Mouse (Mus musculus): Measurements from ENCODE around the gene Nlrp6. TPM values are rescaled to one million over a fixed set of nuclear protein-coding genes. Genes with fewer than 3 reads are reported as not detected.
A peak's percentile ranks its signal among the peaks of the same experiment; 100 is the strongest.

Nlrp6 gene
- polyA plus RNA-seq, 1 experiment = not detected

DNA sequence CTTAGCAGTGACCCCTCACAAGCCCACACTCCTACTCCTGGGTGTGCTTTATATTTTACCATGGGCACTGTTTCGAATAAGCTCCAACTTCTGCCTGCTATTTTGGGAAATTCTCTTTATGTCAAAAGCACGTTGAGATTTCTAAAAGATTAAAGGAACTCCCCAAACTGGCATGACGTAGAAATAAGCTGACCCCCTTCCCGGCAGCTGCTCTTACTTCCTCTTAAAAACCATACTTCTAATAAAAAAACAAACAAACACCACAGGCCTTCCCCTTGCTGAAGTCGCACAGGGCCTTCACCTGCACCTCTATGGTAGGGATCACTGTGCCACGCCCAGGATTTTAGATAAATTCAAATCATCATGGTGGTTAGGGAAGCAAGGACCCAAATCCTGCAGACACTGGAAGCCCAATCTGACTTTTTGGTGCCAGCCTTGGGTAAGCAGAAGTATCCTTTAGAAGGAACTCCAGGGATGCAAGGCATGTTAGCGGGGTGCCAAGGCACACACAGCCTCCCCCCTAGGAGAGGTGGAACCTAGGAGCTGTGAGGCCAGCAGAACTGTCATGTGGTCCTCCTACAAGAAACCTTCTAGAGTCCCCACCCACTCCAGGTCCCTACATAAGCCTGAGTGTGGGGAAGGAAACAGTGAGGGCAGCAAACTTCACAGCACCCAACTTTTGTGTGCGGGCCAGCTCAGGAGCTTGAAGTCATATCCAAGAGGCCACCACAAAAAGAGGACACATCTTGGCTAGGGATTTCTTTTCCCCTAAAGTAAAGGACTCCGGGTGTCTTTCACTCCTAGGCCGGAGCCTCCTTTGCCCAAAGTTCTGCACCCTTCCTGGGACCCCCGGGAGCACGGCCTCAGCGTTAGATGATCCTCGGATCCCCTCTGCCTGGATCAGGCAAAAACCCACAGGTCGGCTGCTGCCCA lies 33.4 kb downstream of the Nlrp6 start:
- H3K4me1 ChIP-seq (ENCODE audit: control insufficient read depth, insufficient read depth, low read length) = peaks cover 13% of the 10 kb centered on the region
- no peak overlapping the region for H3K27ac ChIP-seq (ENCODE audit: insufficient read depth, low read length)
- TF ChIP-seq POLR2A (IDR thresholded peaks at IDR 0.05; ENCODE audit: low read depth, low read length) = peak; percentile 42; the same call in 1 of the 2 replicates
- no peak for TF ChIP-seq CTCF (IDR thresholded peaks at IDR 0.05; ENCODE audit: borderline replicate concordance, insufficient read depth, low read length)
- peak overlapping the region; percentile 94 for H3K4me3 ChIP-seq (ENCODE audit: insufficient read depth, low read length)

DNA sequence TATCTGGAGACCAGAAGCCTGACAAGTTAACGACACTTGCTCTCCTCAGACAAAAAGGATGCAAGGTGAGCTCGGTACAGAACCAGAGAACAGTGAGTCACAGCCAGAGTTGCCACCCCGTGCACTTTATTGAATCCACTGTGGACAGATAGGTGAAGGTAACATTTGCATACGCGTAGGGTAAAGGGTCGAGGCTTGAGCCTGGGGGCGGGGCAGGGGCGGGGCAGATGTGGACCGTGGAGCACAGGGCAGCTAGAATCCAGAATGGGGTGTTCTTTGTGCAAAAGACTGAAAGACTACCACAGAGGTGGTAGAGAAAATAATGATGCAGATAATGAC lies 34.0 kb downstream of the Nlrp6 start:
- Histone ChIP-seq H3K4me3 (ENCODE audit: insufficient read depth, low read length) (peak overlapping the region; percentile 94), H3K27ac (ENCODE audit: insufficient read depth, low read length) (no peak overlapping the region), H3K4me1 (ENCODE audit: control insufficient read depth, insufficient read depth, low read length) (peaks cover 13% of the 10 kb centered on the region)
- TF ChIP-seq POLR2A (IDR thresholded peaks at IDR 0.05; ENCODE audit: low read depth, low read length) (no peak; the same call in 1 of the 2 replicates), CTCF (IDR thresholded peaks at IDR 0.05; ENCODE audit: borderline replicate concordance, insufficient read depth, low read length) (no peak)

DNA sequence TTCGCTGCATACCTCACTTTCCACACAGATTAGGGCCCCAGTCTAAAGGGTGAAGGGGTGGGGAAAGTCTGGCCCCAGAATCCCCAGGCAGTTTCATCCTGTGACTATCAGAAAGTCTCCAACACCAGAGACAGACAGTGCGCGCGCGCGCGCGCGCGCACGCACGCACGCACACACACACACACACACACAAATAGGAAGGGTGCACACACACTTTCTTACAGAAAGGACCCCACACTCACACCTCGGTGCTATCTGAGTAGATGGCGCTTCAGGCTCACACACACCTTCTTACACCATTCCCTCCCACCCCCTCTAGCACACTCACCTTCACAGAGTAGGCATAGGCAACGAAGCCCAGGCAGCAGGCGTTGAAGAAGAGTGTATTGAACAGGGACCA lies 34.6 kb downstream of the Nlrp6 start:
- peak overlapping the region; percentile 98 for H3K27ac ChIP-seq (ENCODE audit: insufficient read depth, low read length)
- H3K4me3 ChIP-seq (ENCODE audit: insufficient read depth, low read length) = peak overlapping the region; percentile 94
- no peak for TF ChIP-seq CTCF (IDR thresholded peaks at IDR 0.05; ENCODE audit: borderline replicate concordance, insufficient read depth, low read length)
- peaks cover 13% of the 10 kb centered on the region for H3K4me1 ChIP-seq (ENCODE audit: control insufficient read depth, insufficient read depth, low read length)

DNA sequence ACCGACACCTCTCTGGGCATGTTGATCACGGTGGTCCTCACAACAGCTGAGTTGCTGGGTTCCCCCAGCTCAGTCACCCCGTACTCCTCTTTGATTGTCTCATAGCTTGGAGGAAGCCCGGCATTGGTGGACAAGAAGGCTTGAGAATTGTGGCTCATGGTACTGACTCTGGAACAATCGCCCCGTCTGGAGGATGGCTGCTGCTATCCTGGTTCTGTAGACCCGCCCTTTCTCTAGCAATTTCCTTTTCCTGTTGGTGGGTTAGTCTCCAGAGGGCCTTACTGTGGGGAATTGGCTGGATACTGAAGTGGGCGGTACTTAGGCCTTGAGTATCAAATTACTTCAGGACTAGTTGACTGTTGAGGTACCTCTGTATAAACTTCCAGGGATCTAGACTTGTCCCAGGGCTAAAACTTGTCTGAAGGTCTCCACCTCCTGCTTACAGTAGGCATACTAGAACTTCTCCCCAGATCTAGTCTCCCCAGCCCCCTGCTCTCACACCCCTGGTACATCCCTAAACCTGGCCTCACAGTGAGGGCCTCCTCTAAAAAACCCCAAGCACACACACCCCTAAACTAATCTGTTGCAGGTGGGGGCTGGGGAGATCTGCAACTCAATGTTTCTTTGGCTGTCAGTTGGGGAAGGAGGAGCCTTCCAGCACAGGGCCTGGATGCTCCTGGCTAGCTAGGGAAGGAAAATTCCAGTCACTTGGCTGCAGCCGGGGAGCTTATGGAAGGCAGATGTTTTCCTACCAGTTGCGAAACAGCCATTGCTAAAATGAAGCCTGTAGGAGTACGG lies 35.3 kb downstream of the Nlrp6 start, which contains the start of the genes Gm45717 and Ifitm2:
Gene Gm45717 (minus strand): TSS at position 180 of the 798 bp plus-strand sequence.
Gene Ifitm2 (minus strand): TSS at position 230 of the 798 bp plus-strand sequence.
- H3K27ac ChIP-seq (ENCODE audit: insufficient read depth, low read length) = peak within 1 kb of the TSS; percentile 98
- TF ChIP-seq POLR2A (IDR thresholded peaks at IDR 0.05; ENCODE audit: low read depth, low read length) (peak; percentile 93), CTCF (IDR thresholded peaks at IDR 0.05; ENCODE audit: borderline replicate concordance, insufficient read depth, low read length) (no peak)
- H3K4me1 ChIP-seq (ENCODE audit: control insufficient read depth, insufficient read depth, low read length) = peaks cover 8% of the 10 kb centered on the region
- peak within 1 kb of the TSS; percentile 94 for H3K4me3 ChIP-seq (ENCODE audit: insufficient read depth, low read length)

DNA sequence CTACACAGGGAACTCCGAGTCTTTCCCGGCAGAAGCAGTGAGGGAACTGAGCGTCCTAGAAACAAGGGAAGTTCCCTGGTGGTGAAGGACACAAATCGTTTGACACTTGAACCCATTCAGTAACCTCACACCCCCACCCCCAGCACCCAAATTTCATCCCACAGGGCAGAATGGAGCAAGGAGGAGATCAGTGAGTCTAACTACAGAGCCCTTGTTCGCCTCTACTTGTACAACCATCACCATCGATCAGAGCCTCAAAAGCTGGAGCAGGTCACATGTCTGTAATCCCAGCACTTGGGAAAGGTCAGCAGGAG lies 35.8 kb downstream of the Nlrp6 start:
- no peak for TF ChIP-seq CTCF (IDR thresholded peaks at IDR 0.05; ENCODE audit: borderline replicate concordance, insufficient read depth, low read length)
- TF ChIP-seq POLR2A (IDR thresholded peaks at IDR 0.05; ENCODE audit: low read depth, low read length) = 0 out of 2 replicates have a peak, but pooled peaks have one; percentile 56
- Histone ChIP-seq H3K27ac (ENCODE audit: insufficient read depth, low read length) (peak overlapping the region; percentile 98), H3K4me1 (ENCODE audit: control insufficient read depth, insufficient read depth, low read length) (peaks cover 3% of the 10 kb centered on the region), H3K4me3 (ENCODE audit: insufficient read depth, low read length) (no peak overlapping the region)

DNA sequence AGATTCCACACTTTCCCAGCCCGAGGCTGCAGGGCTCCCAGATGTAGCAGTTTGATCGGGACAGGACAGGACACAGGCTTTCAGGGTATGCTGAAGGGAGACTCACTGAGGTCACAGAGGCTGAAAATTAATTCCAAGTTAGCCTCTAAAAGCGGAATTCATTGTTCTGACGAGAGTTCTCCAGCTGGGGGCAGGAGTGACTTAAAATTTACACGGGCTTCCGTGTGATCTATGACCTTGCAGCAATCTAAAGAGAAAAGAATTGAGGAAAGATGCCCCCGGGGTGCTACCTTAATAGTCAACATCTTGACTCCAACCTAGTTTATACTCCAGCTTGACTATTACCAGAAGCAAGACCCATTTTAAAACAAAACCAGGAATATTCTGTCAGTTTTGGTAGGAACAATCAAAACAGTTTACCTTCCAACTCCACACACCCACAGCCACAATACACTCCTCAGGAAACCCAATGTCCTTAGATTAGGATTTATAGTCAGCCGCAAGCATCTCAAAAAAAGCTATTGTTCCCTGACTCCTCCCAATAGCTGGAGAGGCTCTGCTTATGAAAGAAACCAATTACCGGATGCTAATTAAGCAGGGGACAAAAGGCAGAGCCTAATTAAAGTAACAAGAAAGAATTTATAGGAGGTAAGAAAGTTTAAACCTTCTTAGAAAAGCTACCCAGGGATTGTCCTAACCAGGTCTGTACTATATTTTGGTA lies 38.6 kb downstream of the Nlrp6 start:
- Histone ChIP-seq H3K27ac (ENCODE audit: insufficient read depth, low read length) (peak overlapping the region; percentile 20; the same call in 1 of the 2 replicates), H3K4me1 (ENCODE audit: control insufficient read depth, insufficient read depth, low read length) (no peaks in the 10 kb centered on the region; the same call in 1 of the 2 replicates), H3K4me3 (ENCODE audit: insufficient read depth, low read length) (no peak overlapping the region)
- TF ChIP-seq CTCF (IDR thresholded peaks at IDR 0.05; ENCODE audit: borderline replicate concordance, insufficient read depth, low read length) (no peak), POLR2A (IDR thresholded peaks at IDR 0.05; ENCODE audit: low read depth, low read length) (no peak)

DNA sequence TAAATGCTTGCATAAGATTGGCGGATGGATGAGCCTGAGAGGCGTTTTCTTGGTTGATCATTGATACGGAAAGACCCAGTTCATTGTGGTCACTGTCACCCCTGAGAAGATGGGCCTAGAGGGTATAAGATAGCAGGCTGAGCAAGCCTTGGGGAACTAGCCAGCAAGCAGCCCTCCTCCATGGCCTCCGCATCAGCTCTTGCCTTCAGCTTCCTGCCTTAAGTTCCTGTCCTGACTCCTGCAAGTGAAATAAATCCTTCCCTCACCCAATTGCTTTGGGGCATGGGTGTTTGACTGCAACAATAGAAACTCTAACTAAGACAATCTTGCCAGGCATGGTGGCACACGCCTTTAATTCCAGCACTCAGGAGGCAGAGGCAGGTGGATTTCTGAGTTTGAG lies 39.3 kb downstream of the Nlrp6 start:
- TF ChIP-seq CTCF (IDR thresholded peaks at IDR 0.05; ENCODE audit: borderline replicate concordance, insufficient read depth, low read length) = no peak
- TF ChIP-seq POLR2A (IDR thresholded peaks at IDR 0.05; ENCODE audit: low read depth, low read length) = no peak
- H3K4me3 ChIP-seq (ENCODE audit: insufficient read depth, low read length) = no peak overlapping the region
- no peak overlapping the region for H3K27ac ChIP-seq (ENCODE audit: insufficient read depth, low read length)
- no peaks in the 10 kb centered on the region; the same call in 1 of the 2 replicates for H3K4me1 ChIP-seq (ENCODE audit: control insufficient read depth, insufficient read depth, low read length)

DNA sequence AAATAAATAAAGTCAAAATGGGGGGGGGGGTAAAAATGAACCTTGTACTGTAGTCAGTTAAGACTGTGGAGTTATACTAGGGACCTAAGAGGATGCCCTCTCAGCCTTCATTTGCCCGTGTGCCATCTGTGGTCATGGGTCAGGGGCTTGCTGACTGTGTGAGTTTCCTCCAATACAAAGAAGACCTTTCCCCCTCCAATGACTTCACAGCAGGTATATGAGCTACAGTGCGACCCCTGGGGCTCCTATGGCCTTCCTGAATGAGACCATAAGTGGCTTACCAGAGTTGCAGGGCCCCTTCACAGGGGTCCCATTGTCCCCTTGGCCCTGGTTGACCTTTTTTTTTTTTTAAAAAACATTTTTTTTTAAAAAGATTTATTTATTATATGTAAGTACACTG lies 40.7 kb downstream of the Nlrp6 start:
- H3K27ac ChIP-seq (ENCODE audit: insufficient read depth, low read length) = no peak overlapping the region
- H3K4me3 ChIP-seq (ENCODE audit: insufficient read depth, low read length) = no peak overlapping the region
- TF ChIP-seq POLR2A (IDR thresholded peaks at IDR 0.05; ENCODE audit: low read depth, low read length) (no peak), CTCF (IDR thresholded peaks at IDR 0.05; ENCODE audit: borderline replicate concordance, insufficient read depth, low read length) (no peak)
- H3K4me1 ChIP-seq (ENCODE audit: control insufficient read depth, insufficient read depth, low read length) = no peaks in the 10 kb centered on the region; the same call in 1 of the 2 replicates

DNA sequence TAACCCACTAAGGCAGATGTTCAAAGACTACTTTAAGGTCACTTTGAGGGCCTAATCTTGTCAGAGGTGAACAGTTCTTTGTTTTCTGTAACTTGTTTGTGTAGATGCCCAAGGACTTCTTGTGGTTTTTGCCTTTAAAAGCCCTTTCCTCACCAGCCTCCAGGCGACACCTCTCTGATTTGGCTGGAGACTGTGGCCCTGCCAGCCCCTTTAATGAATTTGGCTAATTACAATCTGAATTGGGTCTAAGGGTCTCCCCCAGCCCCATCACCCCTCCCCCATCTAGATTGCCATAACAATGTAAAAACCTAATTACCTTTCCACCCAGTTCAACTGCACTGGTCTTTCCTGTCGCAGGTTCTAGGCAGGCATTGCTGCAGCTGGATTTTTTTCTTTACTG lies 42.0 kb downstream of the Nlrp6 start:
- Histone ChIP-seq H3K4me1 (ENCODE audit: control insufficient read depth, insufficient read depth, low read length) (0 out of 2 replicates have a peak, but pooled peaks cover under 1% of the 10 kb centered on the region), H3K4me3 (ENCODE audit: insufficient read depth, low read length) (no peak overlapping the region), H3K27ac (ENCODE audit: insufficient read depth, low read length) (no peak overlapping the region)
- TF ChIP-seq CTCF (IDR thresholded peaks at IDR 0.05; ENCODE audit: borderline replicate concordance, insufficient read depth, low read length) = no peak
- no peak for TF ChIP-seq POLR2A (IDR thresholded peaks at IDR 0.05; ENCODE audit: low read depth, low read length)

Measured in embryonic fibroblast, embryonic 13.5 days (primary cell).